Mouse (Mus musculus) MEL (cell line): Measurements from ENCODE around the gene Kctd7.

ENCODE experiments used
- BHLHE40 ChIP-seq: IDR thresholded peaks from 2 replicates; pipeline ENCODE4 v1.6.1; 2012; ENCODE audit warnings: low read depth, mild to moderate bottlenecking, inconsistent platforms, low read length, improper control_type of control experiment, borderline replicate concordance
- CHD2 ChIP-seq: IDR thresholded peaks from 2 replicates; pipeline ENCODE4 v1.6.1; 2011; ENCODE audit warnings: low read length, improper control_type of control experiment
- EP300 ChIP-seq, 2 experiments: IDR thresholded peaks; 2 replicates each; pipeline ENCODE4 v1.6.1; 2011; ENCODE audit warnings: improper control_type of control experiment in 2 of 2, low read length in 2 of 2, low read depth in 1 of 2, mild to moderate bottlenecking in 1 of 2
- GATA1 ChIP-seq: IDR thresholded peaks from 2 replicates; pipeline ENCODE4 v1.6.1; 2011; ENCODE audit warnings: low read depth, low read length, improper control_type of control experiment
- MAX ChIP-seq: IDR thresholded peaks from 2 replicates; pipeline ENCODE4 v1.6.1; 2011; ENCODE audit warnings: low read length, improper control_type of control experiment
- MXI1 ChIP-seq: IDR thresholded peaks from 2 replicates; pipeline ENCODE4 v1.6.1; 2011; ENCODE audit warnings: mild to moderate bottlenecking, low read depth, low read length, improper control_type of control experiment
- POLR2A ChIP-seq, 2 experiments: IDR thresholded peaks; 2 replicates each; pipeline ENCODE4 v1.6.1; 2011 to 2012; ENCODE audit warnings: low read length in 2 of 2, mild to moderate bottlenecking in 2 of 2, control low read depth in 1 of 2, improper control_type of control experiment in 1 of 2, low read depth in 1 of 2, moderate library complexity in 1 of 2; ENCODE audit not compliant: control insufficient read depth in 1 of 2, insufficient read depth in 1 of 2, poor library complexity in 1 of 2
- SMC3 ChIP-seq: IDR thresholded peaks from 2 replicates; pipeline ENCODE4 v1.6.1; 2011; ENCODE audit warnings: low read depth, low read length, improper control_type of control experiment
- ZMIZ1 ChIP-seq: IDR thresholded peaks from 2 replicates; pipeline ENCODE4 v1.6.1; 2012; ENCODE audit warnings: low read depth, mild to moderate bottlenecking, inconsistent platforms, low read length, improper control_type of control experiment, moderate library complexity
- ZNF384 ChIP-seq: IDR thresholded peaks from 2 replicates; pipeline ENCODE4 v1.6.1; 2012; ENCODE audit warnings: low read depth, mild to moderate bottlenecking, inconsistent platforms, low read length, improper control_type of control experiment

DNA sequence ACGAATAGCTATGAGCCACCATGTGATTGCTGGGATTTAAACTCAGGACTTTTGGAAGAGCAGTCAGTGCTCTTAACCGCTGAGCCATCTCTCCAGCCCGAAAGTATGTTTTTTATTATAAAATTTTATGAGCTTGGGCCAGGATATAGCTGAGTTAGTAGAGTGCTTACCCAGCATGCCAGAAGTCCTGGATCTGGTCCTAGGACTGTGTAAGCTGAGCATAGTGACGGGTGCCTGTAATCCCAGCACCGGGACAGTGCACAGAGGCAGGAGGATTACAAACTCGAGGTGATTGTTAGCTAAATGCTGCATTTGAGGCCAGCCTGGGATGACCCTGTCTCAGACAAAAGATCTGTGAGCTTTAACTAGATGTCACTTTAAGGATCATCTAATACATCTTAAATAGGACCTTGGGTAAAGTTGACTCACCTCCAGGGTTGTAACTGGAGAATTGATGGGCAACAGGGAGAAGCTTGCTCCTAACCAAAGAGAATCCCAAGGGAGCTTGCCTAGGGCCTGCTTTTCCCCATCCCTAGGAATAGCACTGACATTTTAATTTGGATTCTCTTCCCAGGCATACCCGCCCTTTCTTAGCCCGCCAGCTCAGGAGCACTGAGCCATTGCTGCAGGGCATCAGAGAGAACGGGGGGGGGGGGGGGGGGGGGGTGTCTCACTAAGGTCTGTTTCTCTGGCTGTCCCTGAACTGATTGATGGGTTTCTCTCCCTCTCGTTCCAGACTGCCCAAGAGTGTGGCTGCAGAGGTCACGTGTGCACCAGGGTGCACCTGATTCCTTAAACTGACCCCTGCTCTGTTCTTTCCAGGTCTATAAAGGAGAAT lies 15.8 kb upstream of the Kctd7 start:
- TF ChIP-seq MAX (no peak), ZNF384 (no peak), SMC3 (no peak), MXI1 (no peak), POLR2A (IDR thresholded peaks at IDR 0.05; ENCODE audit: control insufficient read depth in 1 of 2, insufficient read depth in 1 of 2, low read depth in 1 of 2, low read length in 2 of 2, poor library complexity in 1 of 2) (no peak), GATA1 (no peak), CHD2 (no peak), ZMIZ1 (no peak), EP300 (IDR thresholded peaks at IDR 0.05; ENCODE audit: low read depth in 1 of 2, low read length in 2 of 2) (no peak), BHLHE40 (no peak)
